Mouse (Mus musculus) cerebellum, adult 2 months (tissue): ENCODE measurements around the gene Gmppb.

Experiments
- CTCF ChIP-seq: fragments of 200-500 bp; IDR thresholded peaks from 2 replicates; pipeline ENCODE4 v1.5.1; 2011; ENCODE audit warnings: low read depth, mild to moderate bottlenecking, control low read depth, low read length, moderate library complexity, borderline replicate concordance; ENCODE audit not compliant: insufficient read depth
- POLR2A ChIP-seq: fragments of 200-500 bp; IDR thresholded peaks from 2 replicates; pipeline ENCODE4 v1.6.1; 2011; ENCODE audit warnings: low read length, control low read depth, borderline replicate concordance; ENCODE audit not compliant: insufficient read depth

- TF ChIP-seq CTCF = 0 out of 2 replicates have a peak, but pooled peaks have one; percentile 11
- no peak for TF ChIP-seq POLR2A
Observed at GRCm38 (mm10) chr9:108053665-108054225, 4.7 kb downstream of the Gmppb start.
